Mouse (Mus musculus): Measurements from ENCODE around the gene Ech1. TPM values are rescaled to one million over a fixed set of nuclear protein-coding genes. Genes with fewer than 3 reads are reported as not detected.

Ech1 gene
- total RNA-seq, 2 experiments from 2014 or later, result 1,832 to 1,909 TPM

DNA sequence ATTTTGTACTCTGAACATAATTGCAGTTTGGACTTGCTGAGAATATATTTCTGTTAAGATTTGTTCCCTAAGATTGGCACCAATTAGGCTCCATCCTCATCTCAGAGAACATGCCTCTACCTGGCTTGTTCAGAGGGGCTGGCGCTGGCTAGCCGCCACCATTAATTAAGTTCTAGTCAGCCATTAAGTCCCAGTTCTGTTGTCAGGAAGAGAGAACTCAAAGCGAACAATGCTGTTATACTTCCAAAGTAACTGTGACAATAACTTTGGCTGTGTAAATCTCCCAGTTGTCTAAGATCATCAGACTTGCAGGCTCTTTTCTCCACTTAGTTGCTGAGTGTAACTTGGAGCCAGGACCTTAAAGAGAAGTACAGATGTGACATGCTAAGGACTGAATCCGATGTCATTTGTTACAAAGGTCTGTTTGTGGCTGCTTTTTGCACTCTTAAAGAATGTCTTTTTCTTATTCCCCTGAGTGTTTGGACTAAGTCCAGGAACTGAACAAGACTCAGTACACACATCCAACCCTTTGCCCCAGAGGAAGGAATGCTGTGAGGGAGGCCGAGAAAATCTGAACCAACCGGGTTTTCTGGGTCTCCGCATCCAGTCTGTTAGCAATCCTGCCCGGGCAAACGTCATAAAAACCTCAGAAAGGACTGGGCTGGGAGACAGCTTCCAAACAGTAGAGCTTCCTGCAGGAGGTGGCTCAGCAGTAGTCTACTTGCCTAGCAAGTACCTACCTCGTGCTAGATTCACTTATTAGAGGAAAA is 22.9 kb upstream of the Ech1 start:
- intact Hi-C loops (cut with DNase I), result no loop called here
- peak; percentile 47 to 48 for DNase-seq

DNA sequence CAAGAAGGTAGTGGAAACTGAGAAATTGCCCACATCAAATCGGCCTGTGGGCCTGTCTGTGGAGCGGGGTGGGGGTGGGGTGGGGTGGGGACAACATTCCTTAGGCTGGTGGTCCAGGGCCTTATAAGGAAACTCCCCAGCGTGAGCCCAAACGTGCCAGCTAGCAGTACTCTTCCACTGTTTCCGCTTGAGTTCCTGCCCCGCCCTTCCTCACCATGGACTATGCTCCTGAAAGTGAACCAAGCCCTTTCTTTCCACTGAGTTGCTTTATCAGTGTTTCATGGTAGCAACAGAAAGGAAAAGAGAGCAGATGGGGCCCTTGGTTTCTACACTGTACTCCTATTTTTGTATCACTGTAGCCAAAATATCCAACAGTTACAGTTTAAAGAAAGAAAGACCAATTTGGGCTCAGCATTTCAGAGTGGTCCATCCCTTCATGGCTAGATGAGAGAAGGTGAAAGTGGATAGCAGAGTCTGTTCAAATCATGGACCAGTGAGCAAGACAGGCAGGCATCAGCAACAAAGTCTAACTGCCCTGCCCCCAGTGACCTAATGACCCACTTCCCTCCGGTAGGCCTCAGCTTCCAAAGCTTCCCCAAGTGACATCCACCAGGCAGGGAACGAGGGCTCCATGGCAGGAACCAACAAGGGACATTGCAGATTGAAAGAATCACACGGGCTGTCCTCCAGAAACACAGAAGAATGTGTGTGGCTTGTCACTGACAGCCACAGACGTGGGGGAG is 22.0 kb upstream of the Ech1 start:
- DNase-seq, result peak; percentile 36 to 37
- intact Hi-C loops (cut with DNase I), result no loop called here

DNA sequence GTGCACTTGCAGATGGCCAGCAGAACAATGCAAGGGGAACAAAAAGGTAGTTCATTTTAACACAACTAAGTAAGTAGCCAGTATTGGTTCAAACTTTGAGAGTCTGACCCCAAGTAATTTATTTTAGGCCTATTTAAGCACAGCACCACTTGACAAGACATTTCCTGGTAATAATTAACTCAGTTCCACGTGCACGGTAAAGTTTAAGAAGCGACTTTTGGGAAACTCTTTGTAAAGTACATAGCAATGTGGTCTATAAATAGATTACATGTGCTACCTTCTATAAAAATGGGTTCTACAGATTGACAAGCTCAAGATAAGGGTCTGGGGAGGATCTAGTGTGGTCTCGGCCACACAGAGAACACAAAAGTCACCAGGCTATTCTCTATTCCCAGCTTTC is 21.3 kb upstream of the Ech1 start:
- intact Hi-C loops (cut with DNase I), result no loop called here
- DNase-seq, result no peak

DNA sequence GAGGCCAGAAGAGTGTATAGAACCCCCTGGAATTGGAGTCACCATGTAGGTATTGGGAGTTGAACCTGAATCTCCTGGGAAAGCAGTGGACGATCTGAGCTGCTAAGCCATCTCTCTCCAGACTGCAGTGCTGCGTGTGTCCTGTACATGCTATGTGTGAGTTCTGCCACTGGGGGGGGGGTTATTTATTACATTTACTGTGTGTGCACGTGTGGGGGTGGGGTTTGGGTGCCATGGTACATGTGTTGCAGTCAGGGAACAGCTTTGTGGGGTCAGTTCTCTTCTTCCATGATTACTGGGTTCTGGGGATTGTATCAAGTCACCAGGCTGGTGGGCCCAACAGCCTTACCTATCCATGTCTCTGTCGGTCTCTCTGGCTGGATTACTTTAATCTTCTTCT is 18.1 kb upstream of the Ech1 start:
- no peak for DNase-seq
- intact Hi-C loops (cut with DNase I), result loop anchor here (5.0 kb wide), 1 partner anchor 430 kb away; no protein-coding TSS in a partner anchor

DNA sequence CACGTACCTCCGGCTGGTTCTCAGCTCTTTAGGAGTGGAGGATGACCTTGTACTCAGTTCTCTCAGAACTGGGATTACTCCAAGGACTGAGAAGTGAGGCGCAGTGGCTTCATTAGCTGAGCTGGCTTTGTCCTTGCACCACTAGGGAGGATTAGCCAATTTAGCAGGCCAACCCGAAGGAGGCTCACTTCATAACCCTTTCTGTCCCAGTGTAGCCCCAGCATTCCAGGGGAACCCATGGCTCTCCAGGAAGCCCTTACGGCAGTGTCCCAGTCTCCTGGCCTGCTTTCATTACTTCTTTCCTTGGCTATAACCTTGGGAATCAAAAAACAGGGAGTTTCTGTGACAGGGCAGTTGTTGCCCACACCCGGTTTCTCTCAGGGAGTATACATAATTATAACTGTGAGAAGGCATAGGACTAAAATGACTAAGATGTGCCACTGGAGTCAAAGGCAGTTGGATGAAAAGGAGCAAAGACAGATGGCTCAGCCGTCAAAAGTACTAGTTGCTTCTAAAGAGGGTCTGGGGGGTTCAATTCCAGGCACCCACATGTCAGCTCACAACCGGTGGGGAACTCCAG is 17.3 kb upstream of the Ech1 start:
- intact Hi-C loops (cut with DNase I), result loop anchor here (2.0 to 5.0 kb wide), 2 partner anchors 17 to 430 kb away; partner anchors contain the start of gene Ech1

DNA sequence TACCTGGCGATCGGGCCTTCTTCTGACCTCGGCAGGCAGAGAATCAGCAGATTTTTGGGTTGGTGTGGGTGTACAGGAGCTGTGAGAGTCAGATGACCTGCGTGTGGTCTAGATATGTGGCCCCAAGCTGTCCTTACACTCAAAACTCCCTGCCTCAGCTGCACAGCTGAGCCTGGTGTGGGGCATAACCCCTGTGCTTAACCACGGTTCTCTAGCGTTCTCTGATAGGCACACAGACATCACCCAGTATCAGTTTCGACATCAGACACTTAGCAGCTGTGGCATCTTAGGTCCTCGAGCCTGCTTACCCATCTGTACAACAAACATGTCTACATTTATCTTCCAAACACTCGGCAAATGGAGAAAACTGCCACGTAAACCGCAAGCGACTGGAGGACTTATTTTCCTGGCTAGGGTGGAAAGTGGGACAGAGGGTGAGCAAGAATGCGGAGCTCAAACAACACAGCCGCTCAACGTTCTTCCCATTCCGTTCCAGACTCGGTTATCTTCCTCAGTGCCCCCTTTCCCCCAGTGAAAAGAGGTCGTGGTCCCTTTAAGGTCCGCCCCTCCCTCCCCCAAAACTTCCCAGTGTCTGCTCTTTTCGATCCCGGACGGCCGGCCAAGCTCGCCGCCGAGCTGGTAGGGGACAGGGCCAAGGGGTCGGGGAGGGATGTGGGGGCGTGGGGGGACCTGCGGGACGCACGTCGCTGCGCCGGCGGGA is 16.6 kb upstream of the Ech1 start, which contains the start of gene Hnrnpl:
Gene Hnrnpl (plus strand): TSS at position 321 of the 721 bp plus-strand sequence.
- intact Hi-C loops (cut with DNase I), result loop anchor here (2.0 to 5.0 kb wide), 2 partner anchors 16 to 431 kb away; partner anchors contain the start of gene Ech1
- peak in 1 of 2 experiments; percentile 48 for DNase-seq

More for the DNA sequence above, 17.3 kb upstream of the Ech1 start:
- DNase-seq, result peak in 1 of 2 experiments; percentile 67

DNA sequence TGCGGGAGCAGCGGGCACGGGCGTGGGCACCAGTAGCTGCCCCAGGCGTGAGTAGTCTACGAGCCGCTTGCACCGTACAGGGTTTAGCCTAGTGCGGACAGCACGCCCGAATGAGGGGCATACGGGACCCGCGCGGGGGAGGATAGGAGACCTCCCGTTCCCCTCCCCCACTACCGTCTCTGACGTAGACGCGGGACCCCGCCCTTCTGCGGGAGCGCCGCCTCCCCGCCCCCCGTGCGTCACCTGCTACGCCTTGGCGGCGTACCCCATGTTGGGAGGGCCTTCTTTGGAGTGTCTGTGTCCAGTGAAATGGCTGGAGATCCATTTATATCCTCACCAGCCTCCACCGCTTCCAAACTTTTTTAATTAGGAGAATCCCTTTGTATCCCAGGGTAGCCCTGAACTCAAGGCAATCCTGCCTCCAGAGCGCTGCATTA is 16.0 kb upstream of the Ech1 start:
- DNase-seq, result peak; percentile 97 to 98
- intact Hi-C loops (cut with DNase I), result loop anchor here (2.0 to 5.0 kb wide), 2 partner anchors 16 to 432 kb away; partner anchors contain the start of gene Ech1

DNA sequence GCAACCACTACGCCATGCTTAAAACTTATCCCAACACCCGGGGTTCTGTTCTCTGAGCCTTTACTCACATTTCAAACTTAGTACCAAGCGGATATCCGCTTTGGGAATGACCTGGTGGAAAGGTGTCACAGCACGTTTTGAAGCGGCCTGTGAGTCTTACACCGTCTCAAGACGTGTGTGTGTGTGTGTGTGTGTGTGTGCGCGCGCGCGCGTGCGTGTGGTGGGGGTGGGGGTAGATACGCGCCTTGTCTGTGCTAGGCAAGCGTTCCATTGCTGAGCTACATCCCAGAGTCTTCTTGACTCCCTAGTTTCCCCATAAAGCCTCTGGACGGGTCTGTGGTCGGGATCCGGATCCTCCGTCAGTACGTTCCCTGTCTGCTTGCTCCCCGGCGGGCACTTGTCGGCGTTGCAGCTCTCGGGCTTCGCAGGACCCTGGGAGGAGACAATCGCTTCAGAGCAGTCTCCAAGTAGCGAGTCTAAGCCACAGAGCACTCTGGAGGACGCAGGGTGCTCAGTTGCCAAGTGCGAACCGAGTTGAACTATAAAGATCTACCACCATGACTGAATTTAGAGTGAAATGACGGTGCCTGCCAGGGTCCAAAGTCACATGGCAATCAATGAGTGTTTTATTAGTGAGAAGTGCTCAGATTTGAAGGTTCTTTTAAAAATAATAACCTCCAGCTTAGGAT is 15.5 kb upstream of the Ech1 start:
- intact Hi-C loops (cut with DNase I), result loop anchor here (2.0 to 5.0 kb wide), 3 partner anchors 15 to 432 kb away; partner anchors contain the start of genes Actn4 and Ech1

DNA sequence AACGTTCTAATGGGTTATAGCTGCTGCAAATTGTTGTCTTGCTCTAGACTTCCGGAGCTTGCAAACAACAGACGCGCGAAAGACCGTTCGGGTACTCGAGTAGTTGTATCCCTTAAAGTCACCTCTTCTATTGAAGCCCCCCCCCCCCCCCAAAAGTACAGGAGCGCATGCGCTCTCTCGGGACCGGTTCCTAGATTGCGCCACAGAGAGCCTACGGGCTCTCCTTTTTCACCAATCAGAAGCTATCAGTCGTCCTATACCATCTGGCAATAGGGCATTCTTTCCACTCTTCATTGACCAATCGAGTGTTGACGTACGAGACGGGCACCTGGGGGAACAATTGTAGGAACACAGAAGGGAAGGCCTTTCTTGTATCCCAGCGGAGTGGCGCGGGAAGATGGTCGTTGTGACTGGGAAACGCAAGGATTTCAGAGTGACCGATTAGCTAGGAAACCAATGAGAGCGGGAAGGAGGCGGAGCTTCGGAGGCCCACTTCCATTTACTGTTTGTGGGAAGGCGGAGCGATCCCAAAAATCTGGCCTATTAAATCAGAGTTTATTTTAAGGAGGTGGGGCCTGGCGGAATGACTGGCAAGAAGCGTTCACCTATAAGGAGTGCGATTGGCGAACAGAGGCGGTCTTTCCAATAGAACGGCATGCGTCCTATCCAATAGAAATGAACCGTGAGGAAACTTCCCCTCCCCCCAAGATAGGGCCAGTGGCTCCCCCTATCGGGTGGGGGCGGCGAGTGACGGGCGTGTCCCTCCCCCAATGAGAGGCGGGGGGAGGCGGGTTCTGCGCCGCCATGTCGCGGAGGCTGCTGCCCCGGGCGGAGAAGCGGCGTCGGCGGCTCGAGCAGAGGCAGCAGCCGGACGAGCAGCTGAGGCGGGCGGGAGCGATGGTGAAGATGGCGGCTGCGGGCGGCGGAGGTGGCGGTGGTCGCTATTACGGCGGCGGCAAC is 14.6 kb upstream of the Ech1 start:
- peak; percentile 99 to 100 for DNase-seq

More for the DNA sequence above, 15.5 kb upstream of the Ech1 start:
- DNase-seq, result peak; percentile 68 to 71

DNA sequence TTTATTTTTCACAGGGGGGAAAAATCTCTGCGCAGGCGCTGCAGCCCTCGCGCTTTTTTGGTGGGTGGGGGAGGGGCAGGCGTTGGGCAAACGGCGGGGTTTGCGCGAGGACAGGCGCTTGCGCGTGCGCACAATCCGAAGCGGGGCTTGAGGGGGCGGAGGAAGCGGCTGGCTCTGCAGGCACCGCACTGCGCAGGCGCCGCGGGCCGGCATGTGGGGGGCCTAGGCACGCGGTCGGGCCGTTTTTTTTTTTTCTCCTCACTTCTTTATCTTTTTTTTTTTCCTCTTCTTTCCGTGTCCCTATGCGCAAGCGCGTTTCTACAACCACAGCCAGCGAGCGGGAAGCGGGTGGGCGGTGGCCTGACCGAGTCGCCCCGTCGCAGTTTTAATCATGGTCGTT is 13.8 kb upstream of the Ech1 start:
- intact Hi-C loops (cut with DNase I), result loop anchor here (5.0 kb wide), 1 partner anchor 151 kb away; the partner anchor contains the start of gene Actn4
- peak; percentile 92 to 93 for DNase-seq

More for the DNA sequence above, 14.6 kb upstream of the Ech1 start:
- intact Hi-C loops (cut with DNase I), result loop anchor here (5.0 kb wide), 1 partner anchor 152 kb away; the partner anchor contains the start of gene Actn4

DNA sequence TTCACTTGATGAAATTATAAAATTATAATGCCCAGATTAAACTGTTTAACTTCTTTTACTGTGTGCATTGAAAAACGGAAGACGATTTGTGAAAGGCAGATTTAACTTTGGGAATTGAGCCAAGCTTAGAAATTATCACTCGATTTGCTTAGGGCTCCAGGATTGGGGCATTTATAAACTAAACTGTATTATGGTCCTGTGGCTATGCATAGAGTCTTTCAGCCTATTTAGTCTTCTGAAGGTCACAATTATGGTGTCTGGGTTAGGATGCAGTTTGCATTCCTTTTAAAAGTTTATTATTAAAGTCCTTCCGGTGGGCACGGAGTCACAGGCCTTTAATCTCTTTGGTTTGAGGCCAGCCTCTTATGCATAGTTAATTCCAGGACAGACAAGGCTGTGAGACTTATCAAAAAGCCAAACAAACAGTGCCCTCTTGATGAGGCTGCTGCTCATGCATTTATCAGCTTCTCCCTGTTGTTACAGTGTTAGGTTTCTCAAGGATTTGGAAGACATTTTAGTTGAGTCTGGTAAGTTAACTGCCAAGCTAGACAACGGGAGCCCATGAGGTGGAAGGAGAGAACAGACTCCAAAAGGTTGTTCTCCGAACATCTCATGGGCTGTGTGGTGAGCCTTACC is 13.3 kb upstream of the Ech1 start:
- intact Hi-C loops (cut with DNase I), result loop anchor here (5.0 kb wide), 1 partner anchor 151 kb away; the partner anchor contains the start of gene Actn4
- no peak for DNase-seq

DNA sequence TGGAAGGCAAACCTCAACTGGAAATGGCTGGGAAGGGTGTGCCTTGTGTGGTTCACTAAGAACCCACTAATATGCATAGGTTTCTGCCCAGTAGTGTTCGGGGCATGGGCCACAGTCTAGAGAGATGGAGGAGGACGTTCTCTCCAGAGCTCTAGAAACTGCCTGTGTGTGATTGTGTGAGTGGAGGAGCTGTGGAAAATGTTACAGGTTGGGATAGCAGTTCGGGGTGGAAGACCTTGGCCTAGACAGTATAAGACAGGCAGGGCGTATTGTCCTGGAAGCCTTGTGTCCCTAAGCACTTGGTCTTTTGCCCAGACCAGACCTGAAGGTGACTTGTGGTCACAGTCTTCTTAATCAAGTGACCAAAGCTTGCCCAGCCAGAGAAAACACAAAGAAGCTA is 12.6 kb upstream of the Ech1 start:
- DNase-seq, result peak in 1 of 2 experiments; percentile 40
- intact Hi-C loops (cut with DNase I), result loop anchor here (5.0 kb wide), 1 partner anchor 150 kb away; the partner anchor contains the start of gene Actn4

DNA sequence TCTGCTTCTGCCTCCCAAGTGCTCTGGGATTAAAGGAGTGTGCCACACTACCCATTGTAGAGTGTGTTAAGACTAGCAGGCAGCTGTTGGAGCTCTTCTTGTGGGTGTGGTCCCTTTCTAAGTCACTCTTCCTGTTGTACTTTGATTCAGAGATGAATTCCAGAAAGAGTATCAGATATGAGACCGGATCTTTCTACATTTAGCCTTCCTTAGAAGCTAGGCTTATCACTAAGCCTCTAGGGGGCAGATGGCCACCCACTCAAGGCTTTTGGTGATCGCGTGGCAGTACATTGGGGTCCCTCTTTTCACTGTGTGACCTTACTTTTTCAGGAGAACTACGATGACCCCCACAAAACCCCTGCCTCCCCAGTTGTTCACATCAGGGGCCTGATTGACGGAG is 12.1 kb upstream of the Ech1 start:
- intact Hi-C loops (cut with DNase I), result loop anchor here (1.0 to 5.0 kb wide), 2 partner anchors 8 to 149 kb away; partner anchors contain the start of gene Actn4
- peak in 1 of 2 experiments; percentile 24 for DNase-seq

DNA sequence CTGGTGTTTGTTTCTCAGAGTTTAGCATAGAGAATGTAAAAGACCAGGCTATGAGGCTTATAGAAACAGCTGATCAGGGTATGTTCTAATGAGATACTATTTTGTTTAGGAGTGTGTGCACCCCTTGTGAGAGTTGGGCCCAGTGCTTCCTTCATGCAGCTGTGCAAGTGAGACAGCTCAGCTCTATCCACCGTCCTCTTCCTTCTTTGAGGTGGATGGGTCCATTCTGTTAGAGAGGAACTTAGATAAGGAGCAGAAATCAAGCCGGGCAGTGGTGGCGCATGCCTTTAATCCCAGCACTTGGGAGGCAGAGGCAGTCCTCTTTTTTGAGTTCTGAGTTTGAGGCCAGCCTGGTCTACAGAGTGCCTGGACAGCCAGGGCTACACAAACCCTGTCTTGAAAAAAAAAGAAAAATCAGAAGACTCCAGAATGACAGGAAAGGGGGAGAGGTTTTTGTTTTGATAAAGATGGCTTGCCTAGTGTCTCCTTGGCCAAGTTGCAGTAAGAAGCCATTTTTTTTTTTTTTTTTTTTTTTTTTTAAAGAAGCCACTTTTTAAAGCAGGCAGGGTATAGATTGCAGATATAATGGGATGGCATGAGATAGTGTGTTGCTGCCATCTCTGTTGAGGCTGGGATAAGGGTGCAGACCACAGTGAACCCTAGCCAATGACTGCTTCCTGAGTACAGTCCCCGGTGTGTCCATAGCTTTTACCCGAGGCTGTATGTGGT is 10.5 kb upstream of the Ech1 start:
- intact Hi-C loops (cut with DNase I), result loop anchor here (5.0 kb wide), 1 partner anchor 148 kb away; the partner anchor contains the start of gene Actn4

DNA sequence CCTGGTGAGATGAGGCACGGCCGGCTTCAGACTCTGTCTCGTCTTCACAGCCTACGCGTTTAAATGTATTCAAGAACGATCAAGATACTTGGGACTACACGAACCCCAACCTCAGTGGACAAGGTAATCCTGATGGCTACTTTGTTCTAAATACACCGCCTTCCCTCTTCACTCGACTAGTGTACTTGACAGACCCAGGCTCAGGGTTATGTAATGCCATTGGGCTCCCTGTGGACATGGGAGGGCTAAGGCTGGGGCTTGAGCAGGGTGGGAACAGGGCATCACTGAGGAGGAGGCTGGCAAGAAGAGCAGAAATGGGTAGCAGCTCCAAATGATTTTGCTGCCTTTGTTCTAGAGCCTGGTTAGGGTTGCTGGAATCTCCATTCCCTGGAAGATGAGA is 9.8 kb upstream of the Ech1 start:
- DNase-seq, result no peak
- intact Hi-C loops (cut with DNase I), result no loop called here

More for the DNA sequence above, 10.5 kb upstream of the Ech1 start:
- no peak for DNase-seq

DNA sequence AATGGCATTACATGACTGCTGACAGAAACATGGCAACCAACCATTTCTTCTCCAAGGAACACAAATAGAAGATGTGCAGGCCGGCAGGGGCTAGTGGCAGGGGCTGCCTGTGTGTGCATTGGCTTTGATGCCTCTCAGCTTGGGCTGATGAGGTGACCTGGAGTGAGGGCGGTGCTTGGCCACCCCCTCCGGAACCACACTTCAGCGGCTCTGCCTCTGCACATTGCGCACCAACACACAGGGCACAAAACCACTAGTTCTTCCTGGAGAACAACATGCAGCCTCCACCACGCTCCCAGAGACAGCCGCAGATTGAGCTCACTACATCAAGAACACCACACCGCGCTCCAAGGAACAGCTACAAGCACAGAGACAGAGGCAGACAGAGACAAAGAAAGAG is 8.8 kb upstream of the Ech1 start:
- intact Hi-C loops (cut with DNase I), result no loop called here
- peak in 1 of 2 experiments; percentile 31 for DNase-seq

DNA sequence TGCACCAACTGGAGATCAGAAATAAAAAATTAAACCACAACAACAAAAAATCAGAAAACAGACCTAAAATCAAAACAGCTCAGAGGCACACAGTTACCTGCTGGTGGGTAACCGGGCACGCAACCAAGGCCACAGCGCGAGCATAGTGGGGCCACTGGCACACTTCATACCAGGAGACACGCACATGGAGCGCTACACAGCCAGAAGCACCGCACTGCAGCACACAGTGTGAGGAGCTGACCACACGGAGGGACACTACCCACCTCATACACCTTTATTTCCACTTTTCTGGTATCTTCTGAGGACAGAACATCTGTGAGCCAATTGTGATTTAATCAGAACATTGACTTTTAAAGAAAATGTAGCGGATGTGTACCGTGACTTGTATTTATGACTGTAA is 8.1 kb upstream of the Ech1 start:
- no peak for DNase-seq
- intact Hi-C loops (cut with DNase I), result no loop called here
